Mouse (Mus musculus) kidney, embryonic 14.5 days (tissue): ENCODE measurements around the gene Cox15. TPM values are rescaled to one million over a fixed set of nuclear protein-coding genes. Genes with fewer than 3 reads are reported as not detected.

Source experiments
- polyA plus RNA-seq: library from polyadenylated mRNA; unstranded; fragments of >200 nt; fragmentation: Nextera tagmentation; extraction: Ambion mirVana; gene quantifications from 2 replicates; pipeline ENCODE4 v1.2.1, GENCODE M21; 2014

Gene Cox15
- polyA plus RNA-seq, 1 experiment from 2014 or later = 10.5 TPM

Other genes starting within 250 kb of the Cox15 start
- 38.0 and 43.4 TPM in 2 replicates for gene Got1, start 228.4 kb downstream of the Cox15 start, polyA plus RNA-seq
- gene Nkx2-3, start 140.7 kb downstream of the Cox15 start, polyA plus RNA-seq = 0.14 TPM in 1 of 2 replicates, not detected in the other
- gene Slc25a28, start 78.1 kb downstream of the Cox15 start, polyA plus RNA-seq = 13.6 TPM in 2 replicates
- 15.7 and 16.1 TPM in 2 replicates for gene Entpd7, start 63.3 kb downstream of the Cox15 start, polyA plus RNA-seq
- 15.3 and 18.0 TPM in 2 replicates for gene Cutc, start within 50 bp of the Cox15 start, polyA plus RNA-seq
- 0.94 and 1.7 TPM in 2 replicates for gene Abcc2, start 29.2 kb upstream of the Cox15 start, polyA plus RNA-seq
- gene Dnmbp, start 187.2 kb upstream of the Cox15 start, polyA plus RNA-seq = 21.5 and 24.2 TPM in 2 replicates
- 20.3 and 32.3 TPM in 2 replicates for gene Cpn1, start 233.6 kb upstream of the Cox15 start, polyA plus RNA-seq